Mouse (Mus musculus): ENCODE measurements around the gene Iqcf3.
A peak's percentile ranks its signal among the peaks of the same experiment; 100 is the strongest.

DNA sequence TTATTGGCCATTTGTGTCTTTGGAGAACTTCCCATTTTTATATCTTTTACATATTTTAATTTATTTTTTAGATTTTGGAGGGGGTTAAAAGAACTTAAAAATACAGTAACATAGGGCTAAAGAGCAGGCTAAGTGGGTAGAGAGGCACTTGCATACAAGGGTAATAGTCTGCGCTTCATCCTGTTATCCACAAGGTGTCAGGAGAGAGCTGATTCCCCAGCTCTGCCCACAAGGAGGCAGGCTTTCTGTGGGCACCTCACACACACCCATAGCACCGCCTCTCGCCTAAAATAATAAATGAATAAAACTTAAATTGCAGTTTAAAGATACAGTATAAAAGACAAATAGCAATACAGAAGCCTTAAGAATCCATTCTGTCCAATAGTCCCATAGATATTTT is 29.6 kb downstream of the Iqcf3 start:
- TF ChIP-seq CTCF (IDR thresholded peaks at IDR 0.05) (peak; percentile 77), EP300 (IDR thresholded peaks at IDR 0.05; ENCODE audit: insufficient read depth, low read depth, low read length) (no peak)
